Mouse (Mus musculus): ENCODE measurements at regions not wholly inside any gene's neighbourhood (a gene's known extent, or its start where the extent isn't known, plus 50 kb on each side); places are given as distances from the start of the nearest gene placed in this dataset.
"Not testable (repeated sequence)": the region's sequence is repeated elsewhere in the genome, so short reads cannot be mapped to it uniquely, and the experiment has no call there.

- Histone ChIP-seq H3K27me3 (ENCODE audit: control insufficient read depth, insufficient read depth, low read length, poor library complexity, severe bottlenecking) (no peaks in the 10 kb centered on the region), H3K36me3 (ENCODE audit: control insufficient read depth, insufficient read depth, low read length, poor library complexity, severe bottlenecking) (no peaks in the 10 kb centered on the region)
- no peak for DNase-seq (ENCODE audit: low read depth, low spot score)
Measured at GRCm38 (mm10) chr9:33624378-33624777, 861.3 kb upstream of the Kirrel3 start.

GRCm38 (mm10) chr9:33629731-33630473, 855.8 kb upstream of the Kirrel3 start:
- Histone ChIP-seq H3K36me3 (ENCODE audit: control insufficient read depth, insufficient read depth, low read length, poor library complexity, severe bottlenecking) (no peaks in the 10 kb centered on the region), H3K27me3 (ENCODE audit: control insufficient read depth, insufficient read depth, low read length, poor library complexity, severe bottlenecking) (no peaks in the 10 kb centered on the region)
- DNase-seq (ENCODE audit: low read depth, low spot score): no peak

- H3K36me3 ChIP-seq (ENCODE audit: control insufficient read depth, insufficient read depth, low read length, poor library complexity, severe bottlenecking): no peaks in the 10 kb centered on the region
- H3K27me3 ChIP-seq (ENCODE audit: control insufficient read depth, insufficient read depth, low read length, poor library complexity, severe bottlenecking): no peaks in the 10 kb centered on the region
- no peak for DNase-seq (ENCODE audit: low read depth, low spot score)
Measured at GRCm38 (mm10) chr9:33662978-33663377, 822.7 kb upstream of the Kirrel3 start.

- no peaks in the 10 kb centered on the region for H3K27me3 ChIP-seq (ENCODE audit: control insufficient read depth, insufficient read depth, low read length, poor library complexity, severe bottlenecking)
- no peak for DNase-seq (ENCODE audit: low read depth, low spot score)
- no peaks in the 10 kb centered on the region for H3K36me3 ChIP-seq (ENCODE audit: control insufficient read depth, insufficient read depth, low read length, poor library complexity, severe bottlenecking)
Measured at GRCm38 (mm10) chr9:33681129-33681528, 804.6 kb upstream of the Kirrel3 start.

GRCm38 (mm10) chr9:33691731-33692130, 794.0 kb upstream of the Kirrel3 start:
- no peak for DNase-seq (ENCODE audit: low read depth, low spot score)

GRCm38 (mm10) chr9:33717614-33718013, 768.1 kb upstream of the Kirrel3 start:
- no peak for DNase-seq (ENCODE audit: low read depth, low spot score)
- no peaks in the 10 kb centered on the region for H3K27me3 ChIP-seq (ENCODE audit: control insufficient read depth, insufficient read depth, low read length, poor library complexity, severe bottlenecking)
- no peaks in the 10 kb centered on the region for H3K36me3 ChIP-seq (ENCODE audit: control insufficient read depth, insufficient read depth, low read length, poor library complexity, severe bottlenecking)

More at GRCm38 (mm10) chr9:33691731-33692130, 794.0 kb upstream of the Kirrel3 start:
- Histone ChIP-seq H3K27me3 (ENCODE audit: control insufficient read depth, insufficient read depth, low read length, poor library complexity, severe bottlenecking) (no peaks in the 10 kb centered on the region; the same call in 1 of the 2 replicates), H3K36me3 (ENCODE audit: control insufficient read depth, insufficient read depth, low read length, poor library complexity, severe bottlenecking) (no peaks in the 10 kb centered on the region)

- Histone ChIP-seq H3K27me3 (ENCODE audit: control insufficient read depth, insufficient read depth, low read length, poor library complexity, severe bottlenecking) (no peaks in the 10 kb centered on the region), H3K36me3 (ENCODE audit: control insufficient read depth, insufficient read depth, low read length, poor library complexity, severe bottlenecking) (no peaks in the 10 kb centered on the region)
- no peak for DNase-seq (ENCODE audit: low read depth, low spot score)
Measured at GRCm38 (mm10) chr9:33724811-33725210, 760.9 kb upstream of the Kirrel3 start.

GRCm38 (mm10) chr9:33728058-33728457, 757.6 kb upstream of the Kirrel3 start:
- H3K36me3 ChIP-seq (ENCODE audit: control insufficient read depth, insufficient read depth, low read length, poor library complexity, severe bottlenecking); DNase-seq (ENCODE audit: low read depth, low spot score); H3K27me3 ChIP-seq (ENCODE audit: control insufficient read depth, insufficient read depth, low read length, poor library complexity, severe bottlenecking): not testable (repeated sequence)

- DNase-seq (ENCODE audit: low read depth, low spot score): no peak
- no peaks in the 10 kb centered on the region for H3K27me3 ChIP-seq (ENCODE audit: control insufficient read depth, insufficient read depth, low read length, poor library complexity, severe bottlenecking)
Measured at GRCm38 (mm10) chr9:33760701-33761100, 725.0 kb upstream of the Kirrel3 start.

GRCm38 (mm10) chr9:33766235-33766634, 719.5 kb upstream of the Kirrel3 start:
- no peaks in the 10 kb centered on the region for H3K27me3 ChIP-seq (ENCODE audit: control insufficient read depth, insufficient read depth, low read length, poor library complexity, severe bottlenecking)
- no peaks in the 10 kb centered on the region for H3K36me3 ChIP-seq (ENCODE audit: control insufficient read depth, insufficient read depth, low read length, poor library complexity, severe bottlenecking)
- DNase-seq (ENCODE audit: low read depth, low spot score): no peak

More at GRCm38 (mm10) chr9:33760701-33761100, 725.0 kb upstream of the Kirrel3 start:
- H3K36me3 ChIP-seq (ENCODE audit: control insufficient read depth, insufficient read depth, low read length, poor library complexity, severe bottlenecking): no peaks in the 10 kb centered on the region

- Histone ChIP-seq H3K36me3 (ENCODE audit: control insufficient read depth, insufficient read depth, low read length, poor library complexity, severe bottlenecking) (no peaks in the 10 kb centered on the region), H3K27me3 (ENCODE audit: control insufficient read depth, insufficient read depth, low read length, poor library complexity, severe bottlenecking) (no peaks in the 10 kb centered on the region)
- DNase-seq (ENCODE audit: low read depth, low spot score): peak; percentile 1
Measured at GRCm38 (mm10) chr9:33769811-33770210, 715.9 kb upstream of the Kirrel3 start.

- Histone ChIP-seq H3K36me3 (ENCODE audit: control insufficient read depth, insufficient read depth, low read length, poor library complexity, severe bottlenecking) (no peaks in the 10 kb centered on the region), H3K27me3 (ENCODE audit: control insufficient read depth, insufficient read depth, low read length, poor library complexity, severe bottlenecking) (no peaks in the 10 kb centered on the region)
- no peak for DNase-seq (ENCODE audit: low read depth, low spot score)
Measured at GRCm38 (mm10) chr9:33774178-33774577, 711.5 kb upstream of the Kirrel3 start.

GRCm38 (mm10) chr9:33790617-33791016, 695.1 kb upstream of the Kirrel3 start:
- no peak for DNase-seq (ENCODE audit: low read depth, low spot score)
- H3K36me3 ChIP-seq (ENCODE audit: control insufficient read depth, insufficient read depth, low read length, poor library complexity, severe bottlenecking): no peaks in the 10 kb centered on the region
- H3K27me3 ChIP-seq (ENCODE audit: control insufficient read depth, insufficient read depth, low read length, poor library complexity, severe bottlenecking): no peaks in the 10 kb centered on the region

- DNase-seq (ENCODE audit: low read depth, low spot score): no peak
- Histone ChIP-seq H3K27me3 (ENCODE audit: control insufficient read depth, insufficient read depth, low read length, poor library complexity, severe bottlenecking) (no peaks in the 10 kb centered on the region), H3K36me3 (ENCODE audit: control insufficient read depth, insufficient read depth, low read length, poor library complexity, severe bottlenecking) (no peaks in the 10 kb centered on the region)
Measured at GRCm38 (mm10) chr9:33800250-33800649, 685.4 kb upstream of the Kirrel3 start.

GRCm38 (mm10) chr9:33800763-33801162, 684.9 kb upstream of the Kirrel3 start:
- H3K36me3 ChIP-seq (ENCODE audit: control insufficient read depth, insufficient read depth, low read length, poor library complexity, severe bottlenecking): no peaks in the 10 kb centered on the region

More at GRCm38 (mm10) chr9:33800763-33801162, 684.9 kb upstream of the Kirrel3 start:
- DNase-seq (ENCODE audit: low read depth, low spot score): no peak
- no peaks in the 10 kb centered on the region for H3K27me3 ChIP-seq (ENCODE audit: control insufficient read depth, insufficient read depth, low read length, poor library complexity, severe bottlenecking)
